Mouse (Mus musculus): ENCODE data around the gene Galnt14.

Gene Galnt14

GRCm38 (mm10) chr17:73710042-73710911 lies at the start of gene Galnt14:
Galnt14 (minus strand) TSS chr17:73710453.
- peak; percentile 56 for ATAC-seq (ENCODE audit: low TSS enrichment)

DNA sequence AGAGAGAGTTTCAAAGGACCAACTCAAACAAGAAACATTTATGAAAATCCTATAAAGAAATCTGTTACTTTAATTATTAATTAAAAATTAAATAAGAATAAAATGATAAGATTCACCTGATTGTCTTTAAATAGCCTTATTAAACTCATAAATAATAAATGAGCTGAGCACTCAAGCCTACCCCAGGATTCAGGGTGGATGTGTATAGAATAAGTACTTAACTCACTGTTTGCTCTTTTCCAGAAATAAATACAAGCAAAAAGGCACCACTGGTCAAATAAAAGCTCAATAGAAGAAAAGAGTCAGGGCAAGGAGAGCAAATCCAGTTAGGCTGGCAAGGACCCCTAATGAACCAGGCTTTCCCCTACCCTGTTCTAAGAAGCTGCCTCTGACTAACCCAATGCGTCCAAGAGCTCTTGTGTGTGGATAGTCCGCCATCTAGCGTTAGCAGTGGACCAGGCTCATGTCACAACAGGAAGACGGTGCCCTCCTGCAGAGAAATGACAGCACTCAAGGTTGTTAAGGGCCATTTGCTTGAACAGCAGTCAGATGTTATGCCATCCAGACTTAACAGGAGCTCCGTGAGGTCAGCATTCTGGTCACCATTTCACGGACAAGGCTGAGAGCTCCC lies 33.5 kb upstream of the Galnt14 start:
- peak; percentile 96 for ATAC-seq (ENCODE audit: low TSS enrichment)

GRCm38 (mm10) chr17:73723885-73724682 lies 13.8 kb upstream of the Galnt14 start:
- 0 out of 2 replicates have a peak, but pooled peaks have one; percentile 47 for ATAC-seq (ENCODE audit: low TSS enrichment)

GRCm38 (mm10) chr17:73719021-73719748 lies 8.9 kb upstream of the Galnt14 start:
- no peak for ATAC-seq (ENCODE audit: low TSS enrichment)

GRCm38 (mm10) chr17:73716684-73717083 lies 6.4 kb upstream of the Galnt14 start:
- no peak for ATAC-seq (ENCODE audit: low TSS enrichment)

DNA sequence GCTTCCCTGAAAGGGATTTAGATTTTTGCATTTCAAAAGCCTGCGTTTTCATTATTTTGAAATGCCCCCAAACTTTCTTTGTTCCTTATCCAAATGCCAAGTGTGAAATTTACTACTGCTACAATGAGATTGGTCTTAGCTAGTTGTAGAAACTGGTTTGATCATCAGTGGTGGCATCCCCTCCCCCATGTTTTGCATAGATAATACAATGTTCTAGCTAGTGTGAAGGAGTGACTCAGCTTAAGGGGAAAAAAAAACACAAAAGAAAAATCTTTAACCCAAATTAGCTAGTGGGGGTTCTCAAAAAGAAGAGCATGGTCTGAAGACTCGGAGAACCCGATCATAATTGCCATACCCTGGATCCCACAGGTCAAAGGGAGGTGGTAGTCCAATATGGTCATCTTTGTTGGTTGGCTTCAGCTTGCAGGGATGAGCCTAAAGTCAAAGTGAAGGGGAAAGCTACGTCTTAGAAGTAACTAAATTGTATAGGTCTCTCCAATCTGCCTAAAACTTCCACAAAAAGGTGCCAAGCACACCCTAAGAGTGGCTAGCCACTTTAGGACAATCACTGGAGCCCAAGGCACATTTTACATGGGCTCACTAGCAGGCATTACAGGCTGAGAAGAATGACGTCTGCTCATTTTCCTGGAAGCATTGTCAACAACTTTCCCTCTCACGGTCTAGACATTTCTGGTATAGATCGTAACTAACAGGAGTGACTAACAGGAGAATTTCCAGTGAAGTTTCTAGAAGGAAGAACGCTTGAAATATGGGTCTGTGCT lies 4.4 kb upstream of the Galnt14 start:
- no peak for ATAC-seq (ENCODE audit: low TSS enrichment)

DNA sequence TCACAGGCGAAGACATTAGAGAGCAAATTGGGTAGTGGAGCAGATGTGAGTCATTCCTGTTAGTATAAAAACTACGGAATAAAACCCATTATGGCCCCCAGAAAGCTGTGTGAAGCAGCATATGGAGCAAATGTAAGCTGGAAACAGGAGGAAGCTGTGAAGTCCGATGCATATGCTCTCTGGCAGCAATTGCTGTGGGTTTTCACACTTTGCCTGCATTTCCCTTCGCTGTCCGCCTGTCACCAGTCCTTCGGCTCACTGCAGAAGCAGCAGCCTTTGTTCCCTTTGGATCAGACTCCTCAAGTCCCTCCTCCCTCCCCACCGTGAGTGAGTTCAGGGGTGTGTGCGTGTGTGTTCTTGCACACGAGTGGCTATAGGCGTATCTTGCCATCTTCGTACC lies 3.1 kb upstream of the Galnt14 start:
- peak; percentile 51 for ATAC-seq (ENCODE audit: low TSS enrichment)

- peak; percentile 85 for ATAC-seq (ENCODE audit: low TSS enrichment)
These were observed 1.7 kb upstream of the Galnt14 start for GRCm38 (mm10) chr17:73711919-73712318.

GRCm38 (mm10) chr17:73709131-73710041 lies 867 bp downstream of the Galnt14 start:
- no peak for ATAC-seq (ENCODE audit: low TSS enrichment)

DNA sequence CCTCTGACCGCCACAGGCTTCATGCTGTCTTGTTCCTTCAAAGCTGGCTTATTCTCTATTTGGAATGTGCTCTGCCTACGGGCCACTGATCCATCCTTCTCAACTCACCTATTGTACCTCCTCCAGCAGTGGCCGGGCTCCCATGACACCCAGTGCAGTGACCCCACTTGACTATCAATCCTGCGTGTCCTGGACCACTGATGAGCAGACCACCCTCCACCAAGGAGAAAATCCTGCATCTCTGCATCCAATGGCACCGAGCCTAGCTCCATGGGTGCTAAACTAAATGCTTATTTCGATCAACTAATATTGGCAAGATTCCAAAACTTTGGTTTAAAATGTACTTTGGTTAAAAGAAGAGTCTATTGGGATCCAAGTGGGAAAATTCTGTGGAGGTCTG lies 1.8 kb downstream of the Galnt14 start:
- no peak for ATAC-seq (ENCODE audit: low TSS enrichment)

- ATAC-seq (ENCODE audit: low TSS enrichment) = no peak
These were observed 6.7 kb downstream of the Galnt14 start for GRCm38 (mm10) chr17:73703571-73703970.

DNA sequence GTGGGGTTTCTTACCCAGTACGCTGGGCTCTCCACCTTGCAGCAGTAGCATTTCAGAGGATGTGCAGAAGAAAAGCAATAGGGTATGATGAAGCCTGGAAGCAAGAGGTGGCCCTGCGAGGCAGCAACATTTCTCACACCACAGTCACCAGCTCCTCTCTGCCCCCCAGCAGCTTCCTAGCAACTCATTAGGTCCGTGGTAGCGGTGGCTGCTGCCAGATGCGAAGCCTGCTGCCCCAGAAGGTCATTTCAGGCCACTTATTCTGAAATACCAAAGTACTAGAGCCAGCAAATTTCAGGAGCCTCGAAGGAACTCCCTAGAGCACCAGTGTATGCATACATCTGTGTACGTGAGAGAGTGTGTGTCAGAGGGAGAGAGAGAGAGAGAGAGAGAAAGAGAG lies 9.2 kb downstream of the Galnt14 start:
- no peak for ATAC-seq (ENCODE audit: low TSS enrichment)

DNA sequence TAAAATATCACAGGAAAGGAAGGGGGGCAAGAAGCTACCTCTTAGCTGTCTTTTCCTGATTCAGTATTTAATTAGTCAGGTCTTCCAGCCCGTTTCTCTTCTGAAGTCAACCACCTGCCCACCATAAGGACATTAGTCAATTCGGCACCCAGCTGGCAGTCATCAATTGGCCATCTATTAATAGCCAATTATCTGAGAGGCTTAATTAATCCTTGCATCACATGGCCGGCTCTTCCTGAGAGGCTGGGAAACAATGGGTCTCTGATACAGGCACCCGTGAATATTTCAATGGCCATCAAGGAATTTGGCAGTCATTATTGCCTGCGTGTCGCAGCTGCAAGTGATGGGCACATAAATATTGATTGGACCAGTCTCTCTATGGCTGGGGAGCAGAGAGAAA lies 10.4 kb downstream of the Galnt14 start:
- ATAC-seq (ENCODE audit: low TSS enrichment) = no peak

GRCm38 (mm10) chr17:73694206-73694952 lies 15.9 kb downstream of the Galnt14 start:
- no peak for ATAC-seq (ENCODE audit: low TSS enrichment)

DNA sequence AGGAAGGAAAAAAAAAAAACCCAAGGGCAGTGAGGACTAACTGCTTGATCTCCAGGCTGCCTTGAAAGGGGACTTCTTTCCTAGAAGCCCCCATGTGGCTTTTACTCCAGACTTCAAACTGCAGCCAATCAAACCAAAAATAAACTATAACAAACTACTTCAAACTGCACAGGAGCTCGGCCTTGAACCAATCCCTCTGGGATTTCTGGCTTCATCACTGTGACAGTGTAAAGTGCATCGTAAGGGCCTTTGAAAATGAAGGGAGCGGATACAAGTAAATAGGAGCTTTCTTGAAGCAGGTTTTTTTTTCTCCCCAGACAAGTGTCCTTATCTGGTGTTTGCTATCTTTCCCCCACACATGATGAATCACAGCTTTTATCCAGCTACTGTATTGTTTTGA lies 22.0 kb downstream of the Galnt14 start:
- no peak for ATAC-seq (ENCODE audit: low TSS enrichment)

- ATAC-seq (ENCODE audit: low TSS enrichment) = no peak
These were observed 24.0 kb downstream of the Galnt14 start for GRCm38 (mm10) chr17:73686292-73686691.

DNA sequence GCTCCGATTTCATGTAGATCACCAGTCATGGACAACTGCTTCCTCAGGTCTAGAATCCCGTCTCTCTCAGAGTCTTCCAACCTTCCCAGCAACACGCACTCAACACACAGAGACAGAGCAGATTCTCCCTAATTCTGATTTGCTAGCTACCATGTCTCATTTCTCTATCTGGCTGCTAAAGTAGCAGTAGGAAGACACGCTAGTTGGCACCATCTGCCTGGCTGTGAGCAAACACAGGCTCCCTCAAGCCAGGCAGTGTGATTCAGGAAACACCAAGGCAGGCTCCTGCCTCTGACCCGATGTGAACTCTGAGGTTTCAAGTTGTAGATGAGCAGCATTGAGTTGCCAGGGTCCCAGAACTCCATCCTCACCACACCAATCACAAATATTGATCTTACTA lies 25.5 kb downstream of the Galnt14 start:
- ATAC-seq (ENCODE audit: low TSS enrichment) = peak; percentile 79

DNA sequence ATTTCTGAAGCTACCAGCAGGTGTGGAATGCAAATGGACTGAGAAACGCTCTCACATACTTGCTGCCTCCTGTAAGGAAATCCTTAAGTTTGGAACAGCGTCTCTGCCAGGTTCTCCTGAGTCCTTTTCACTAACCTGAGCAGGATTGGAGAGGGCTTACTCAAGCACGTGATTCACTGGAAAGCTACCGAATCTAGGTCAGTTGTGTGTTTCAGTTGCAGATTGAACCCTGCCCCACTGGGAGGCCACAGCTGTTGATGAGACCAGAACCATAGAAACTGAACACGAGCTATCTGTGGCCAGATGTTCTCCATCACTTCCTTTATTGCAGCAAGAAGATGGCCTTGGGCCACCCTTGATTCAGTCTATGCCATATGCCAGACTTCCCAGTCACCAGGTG lies 38.3 kb downstream of the Galnt14 start:
- no peak for ATAC-seq (ENCODE audit: low TSS enrichment)

GRCm38 (mm10) chr17:73670048-73670447 lies 40.2 kb downstream of the Galnt14 start:
- no peak for ATAC-seq (ENCODE audit: low TSS enrichment)

All from frontal cortex, adult (tissue).